Mouse (Mus musculus): ENCODE data around the gene Abraxas1.

DNA sequence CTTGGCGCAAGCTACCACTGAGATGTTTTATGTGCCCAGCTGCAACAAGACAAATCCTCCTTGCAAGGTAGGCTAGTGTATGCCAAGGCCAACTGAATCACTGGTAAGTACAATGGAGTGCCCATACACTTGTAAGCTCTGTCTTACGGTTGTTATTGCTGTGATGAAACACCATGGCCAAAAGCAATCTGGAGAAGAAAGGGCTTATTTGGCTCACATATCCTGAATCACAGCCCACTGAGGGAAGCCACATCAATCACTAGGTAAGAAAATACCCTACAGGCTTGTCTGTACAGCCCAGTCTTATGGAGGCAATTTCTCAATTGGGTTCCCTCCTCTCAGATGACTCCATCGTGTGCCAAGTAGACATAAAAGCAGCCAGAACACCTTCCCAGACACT, 7.9 kb upstream of the Abraxas1 start:
- no peak for TF ChIP-seq CTCF (IDR thresholded peaks at IDR 0.05; ENCODE audit: insufficient read depth, low read depth, low read length)
- no peak for TF ChIP-seq POLR2A (IDR thresholded peaks at IDR 0.05; ENCODE audit: insufficient read depth, low read depth, low read length)

Data from olfactory bulb, adult 2 months (tissue).